Mouse (Mus musculus) bone marrow macrophage, adult 2 months (primary cell): ENCODE data around the gene Wdr76. TPM values are rescaled to one million over a fixed set of nuclear protein-coding genes. Genes with fewer than 3 reads are reported as not detected.
"Not testable (repeated sequence)": the region's sequence is repeated elsewhere in the genome, so short reads cannot be mapped to it uniquely, and the experiment has no call there.

ENCODE experiments used
- H3K27ac ChIP-seq: 2 replicates; pipeline ENCODE4 v1.5.1; 2012; ENCODE audit warnings: low read depth, low read length; ENCODE audit not compliant: insufficient read depth
- H3K4me1 ChIP-seq: 2 replicates; pipeline ENCODE4 v1.6.1; 2012; ENCODE audit warnings: low read length; ENCODE audit not compliant: control insufficient read depth, insufficient read depth
- H3K4me3 ChIP-seq: 2 replicates; pipeline ENCODE4 v1.5.1; 2012; ENCODE audit warnings: mild to moderate bottlenecking, low read length, moderate library complexity; ENCODE audit not compliant: insufficient read depth
- CTCF ChIP-seq: IDR thresholded peaks from 2 replicates; pipeline ENCODE4 v1.5.1; 2012; ENCODE audit warnings: low read depth, mild to moderate bottlenecking, low read length, moderate library complexity
- POLR2A ChIP-seq: IDR thresholded peaks from 2 replicates; pipeline ENCODE4 v1.6.1; 2012; ENCODE audit warnings: mild to moderate bottlenecking, low read depth, low read length, borderline replicate concordance
- polyA plus RNA-seq: library from polyadenylated mRNA; stranded (reverse); fragments of >200 nt; gene quantifications from 2 replicates; pipeline ENCODE4 v1.2.4, GENCODE M21; 2012; ENCODE audit not compliant: missing spikeins, insufficient read depth, insufficient read length

Gene Wdr76
- polyA plus RNA-seq, 1 experiment = 11.3 TPM

DNA sequence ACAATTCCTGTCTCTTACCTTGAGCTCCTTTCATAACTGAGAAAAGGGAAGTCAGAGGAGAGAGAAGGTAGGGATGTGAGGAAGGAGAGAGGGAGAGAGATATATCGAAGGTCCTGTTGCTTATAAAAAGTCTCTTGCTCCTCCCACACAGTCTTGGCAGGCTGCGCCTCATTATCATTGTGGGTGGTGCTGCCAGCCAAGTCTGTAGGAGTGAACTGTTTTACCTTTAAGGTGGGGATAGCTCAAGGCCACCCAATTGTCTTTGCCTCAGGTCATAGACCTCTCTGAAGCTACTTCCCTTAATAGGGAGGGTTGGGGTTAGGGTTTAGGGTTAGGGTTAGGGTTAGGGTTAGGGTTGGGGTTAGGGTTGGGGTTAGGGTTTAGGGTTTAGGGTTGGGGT lies 15.5 kb downstream of the Wdr76 start:
- Histone ChIP-seq H3K4me1 (no peaks in the 10 kb centered on the region), H3K27ac (no peak overlapping the region), H3K4me3 (no peak overlapping the region)
- TF ChIP-seq POLR2A = no peak
- TF ChIP-seq CTCF = no peak

DNA sequence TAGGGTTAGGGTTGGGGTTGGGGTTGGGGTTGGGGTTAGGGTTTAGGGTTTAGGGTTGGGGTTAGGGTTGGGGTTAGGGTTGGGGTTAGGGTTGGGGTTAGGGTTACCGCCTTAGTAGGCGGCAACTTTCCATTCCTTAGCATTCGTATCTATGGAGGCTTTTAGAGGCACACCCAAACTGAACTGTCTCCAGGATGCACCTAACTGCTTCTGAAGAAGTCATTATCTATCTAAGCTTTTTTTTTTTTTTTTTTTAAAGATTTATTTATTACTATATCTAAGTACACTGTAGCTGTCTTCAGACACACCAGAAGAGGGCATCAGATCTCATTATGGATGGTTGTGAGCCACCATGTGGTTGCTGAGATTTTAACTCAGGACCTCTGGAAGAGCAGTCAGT lies 16.3 kb downstream of the Wdr76 start:
- not testable (repeated sequence) for H3K27ac ChIP-seq, H3K4me3 ChIP-seq, H3K4me1 ChIP-seq

DNA sequence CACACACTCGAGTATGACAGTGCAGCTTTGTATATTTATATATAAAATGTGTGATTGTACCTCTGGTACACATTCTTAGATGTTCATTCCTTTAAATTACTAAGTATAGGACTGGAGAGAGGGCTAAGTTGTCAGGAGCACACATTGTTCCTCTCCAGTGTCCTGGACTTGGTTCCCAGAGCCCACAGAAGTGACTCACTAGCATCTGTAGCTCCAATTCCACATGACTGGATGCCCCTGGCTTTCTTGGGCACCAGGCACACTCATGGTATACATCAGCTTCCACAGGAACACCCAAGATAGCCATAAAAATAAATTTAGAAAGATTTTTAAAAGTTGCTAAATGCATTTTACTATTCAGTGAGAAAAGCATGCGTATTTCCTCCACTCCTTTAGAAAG lies 18.5 kb downstream of the Wdr76 start:
- H3K27ac ChIP-seq = no peak overlapping the region
- TF ChIP-seq POLR2A (no peak), CTCF (no peak)
- no peaks in the 10 kb centered on the region for H3K4me1 ChIP-seq
- no peak overlapping the region for H3K4me3 ChIP-seq

DNA sequence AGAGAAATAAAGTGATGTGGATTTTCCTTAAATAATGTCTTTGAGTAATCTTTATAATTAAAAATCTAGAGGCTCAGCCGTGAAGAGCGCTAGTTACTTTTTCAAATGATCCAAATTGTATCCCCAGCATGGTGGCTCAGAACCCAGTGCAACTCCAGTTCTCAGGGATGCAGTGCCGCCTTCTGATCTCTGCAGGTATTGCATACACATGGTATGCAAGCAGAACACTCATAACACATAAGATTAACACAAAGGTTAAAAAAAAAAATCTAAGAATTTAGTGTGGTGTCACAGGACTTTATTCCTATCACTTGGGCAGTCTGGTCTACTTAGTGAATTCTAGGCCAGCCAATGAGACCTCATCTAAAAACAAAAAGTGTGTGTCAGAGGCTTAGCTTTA lies 38.3 kb downstream of the Wdr76 start:
- no peaks in the 10 kb centered on the region for H3K4me1 ChIP-seq
- no peak for TF ChIP-seq CTCF
- no peak for TF ChIP-seq POLR2A
- no peak overlapping the region for H3K27ac ChIP-seq
- no peak overlapping the region for H3K4me3 ChIP-seq

DNA sequence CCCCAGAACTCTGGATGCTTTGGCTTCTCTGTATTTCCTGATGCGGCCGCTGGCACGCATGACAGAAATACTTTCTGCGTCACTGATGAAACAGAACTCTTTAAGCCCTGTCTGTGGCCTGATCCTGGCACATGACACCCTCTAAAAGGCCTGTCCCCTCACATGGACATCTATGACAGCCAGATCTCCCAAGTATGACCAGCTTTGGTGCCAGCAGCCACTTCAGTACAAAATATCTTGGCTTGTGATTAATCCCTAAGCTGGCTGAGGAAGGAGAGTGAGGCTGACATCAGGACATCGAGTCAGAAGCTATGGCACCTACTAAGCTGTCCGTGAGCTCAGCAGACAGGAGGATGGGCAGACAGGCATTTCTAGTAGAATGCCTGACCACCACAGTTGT lies 43.1 kb downstream of the Wdr76 start:
- TF ChIP-seq CTCF = no peak
- no peak for TF ChIP-seq POLR2A
- H3K4me3 ChIP-seq = no peak overlapping the region
- H3K27ac ChIP-seq = no peak overlapping the region
- H3K4me1 ChIP-seq = no peaks in the 10 kb centered on the region

DNA sequence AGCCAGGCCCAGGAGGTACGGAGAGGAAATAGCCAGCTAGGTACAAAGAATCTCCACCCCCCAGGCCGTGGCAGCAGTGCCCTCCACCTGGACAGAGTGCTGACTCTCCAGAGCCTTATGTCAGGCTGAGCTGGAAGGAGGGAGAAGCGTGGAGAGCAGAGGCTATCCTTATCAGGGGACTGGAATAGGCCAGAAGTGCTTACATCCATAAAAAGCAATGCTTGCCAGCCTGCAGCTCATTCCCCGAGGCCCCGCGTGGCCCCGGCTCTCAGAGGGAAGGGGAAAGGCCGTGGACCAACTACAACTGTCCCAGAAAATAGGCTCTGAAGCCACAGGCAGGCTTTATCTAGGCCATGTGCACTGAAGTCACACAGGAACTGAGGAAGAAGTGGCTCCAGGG lies 44.7 kb downstream of the Wdr76 start:
- Histone ChIP-seq H3K27ac (no peak overlapping the region), H3K4me3 (no peak overlapping the region), H3K4me1 (no peaks in the 10 kb centered on the region)
- TF ChIP-seq POLR2A = no peak

DNA sequence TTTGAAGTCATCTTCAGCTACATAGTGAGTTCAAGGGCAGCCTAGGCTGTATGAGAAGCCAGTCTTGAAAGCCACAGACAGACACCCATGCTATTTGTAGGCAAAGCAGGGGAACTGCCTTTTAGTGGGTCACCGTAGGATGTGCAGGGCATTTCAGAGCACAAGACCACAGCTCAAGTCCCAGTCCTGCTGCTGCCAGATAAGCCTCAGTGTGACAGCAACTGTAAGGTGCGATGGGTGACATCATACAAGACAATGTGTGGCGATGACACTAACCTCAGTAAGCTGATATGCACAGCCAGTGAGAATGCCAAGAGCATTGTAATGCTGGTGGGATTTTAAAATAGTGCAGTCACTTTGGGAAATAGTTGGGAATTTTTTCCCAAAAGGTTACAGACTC lies 56.6 kb downstream of the Wdr76 start:
- Histone ChIP-seq H3K4me3 (no peak overlapping the region), H3K4me1 (no peaks in the 10 kb centered on the region), H3K27ac (no peak overlapping the region)
- TF ChIP-seq POLR2A = no peak
- no peak for TF ChIP-seq CTCF

DNA sequence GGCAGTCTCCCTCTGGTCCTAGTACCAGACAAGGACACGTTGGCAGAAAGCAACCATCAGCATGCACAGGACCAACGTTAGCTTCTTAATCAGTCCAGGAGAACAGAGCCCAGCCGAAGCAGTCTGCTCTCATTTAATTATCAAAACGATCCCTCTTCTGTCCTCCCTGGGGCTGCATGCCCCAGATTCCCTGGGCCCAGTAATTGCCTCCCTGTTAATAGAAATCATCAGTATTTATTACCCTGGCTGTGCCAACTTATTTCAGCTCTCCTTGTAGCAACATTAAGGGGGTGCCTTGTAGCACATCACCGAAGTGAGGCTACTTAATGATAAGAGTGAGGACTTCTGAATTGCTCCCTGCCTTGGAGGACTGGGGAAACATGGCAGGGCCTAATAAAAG lies 59.4 kb downstream of the Wdr76 start:
- TF ChIP-seq POLR2A (no peak), CTCF (no peak)
- no peaks in the 10 kb centered on the region for H3K4me1 ChIP-seq
- H3K27ac ChIP-seq = no peak overlapping the region
- no peak overlapping the region for H3K4me3 ChIP-seq

DNA sequence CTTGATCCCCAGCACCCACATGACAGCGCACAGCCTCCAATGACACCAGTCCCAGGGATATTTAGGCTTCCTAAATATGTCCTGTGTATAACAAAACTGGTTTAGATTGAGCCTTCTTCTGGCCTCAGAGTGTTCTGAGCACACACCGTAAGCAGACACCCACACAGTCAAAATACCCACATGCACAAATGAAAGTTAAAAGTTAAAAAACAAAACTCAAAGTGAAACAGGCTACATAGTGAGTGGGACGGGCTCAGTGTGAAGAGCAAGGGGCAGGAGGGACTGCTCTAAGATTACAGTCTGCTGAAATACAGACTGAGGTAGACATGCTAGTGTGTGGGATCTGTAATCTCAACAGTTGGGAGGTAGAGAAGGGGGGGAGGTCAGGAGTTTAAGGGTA lies 63.5 kb downstream of the Wdr76 start:
- Histone ChIP-seq H3K4me3 (no peak overlapping the region), H3K4me1 (no peaks in the 10 kb centered on the region), H3K27ac (no peak overlapping the region)
- TF ChIP-seq CTCF = no peak
- TF ChIP-seq POLR2A = no peak

DNA sequence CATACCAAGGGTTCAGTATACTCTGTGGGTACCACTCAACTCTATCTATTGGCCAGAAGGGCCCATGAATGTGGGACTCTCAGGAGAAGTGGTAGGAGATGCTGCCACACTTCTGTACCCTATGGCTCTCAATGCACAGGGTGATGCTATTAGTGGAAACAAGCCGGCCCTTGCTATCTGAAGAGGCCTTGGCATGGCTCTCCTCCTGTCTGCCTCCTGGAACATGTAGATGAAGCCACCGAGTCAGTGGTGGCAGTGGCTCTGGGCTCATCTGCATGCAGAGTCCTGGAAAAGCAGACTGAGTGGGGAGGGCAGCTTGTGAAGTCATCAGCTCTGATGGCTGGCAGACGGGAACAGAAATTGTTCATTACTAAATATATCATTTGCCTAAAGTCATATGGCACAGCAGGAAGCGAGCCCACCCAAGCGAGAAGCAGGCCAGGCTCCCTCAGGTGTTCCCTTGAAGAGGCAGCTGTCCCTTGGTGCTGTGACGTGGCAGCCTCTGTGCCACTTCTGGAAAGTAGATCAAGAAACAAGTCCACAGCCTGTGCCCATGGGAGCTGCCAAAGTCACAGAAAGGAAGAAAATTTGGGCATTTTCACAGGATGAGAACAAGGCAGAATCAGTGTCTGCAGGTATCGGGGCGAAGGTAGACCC lies 64.6 kb downstream of the Wdr76 start:
- no peak overlapping the region for H3K4me3 ChIP-seq
- no peak overlapping the region for H3K27ac ChIP-seq
- no peak for TF ChIP-seq POLR2A
- TF ChIP-seq CTCF = no peak
- no peaks in the 10 kb centered on the region for H3K4me1 ChIP-seq

DNA sequence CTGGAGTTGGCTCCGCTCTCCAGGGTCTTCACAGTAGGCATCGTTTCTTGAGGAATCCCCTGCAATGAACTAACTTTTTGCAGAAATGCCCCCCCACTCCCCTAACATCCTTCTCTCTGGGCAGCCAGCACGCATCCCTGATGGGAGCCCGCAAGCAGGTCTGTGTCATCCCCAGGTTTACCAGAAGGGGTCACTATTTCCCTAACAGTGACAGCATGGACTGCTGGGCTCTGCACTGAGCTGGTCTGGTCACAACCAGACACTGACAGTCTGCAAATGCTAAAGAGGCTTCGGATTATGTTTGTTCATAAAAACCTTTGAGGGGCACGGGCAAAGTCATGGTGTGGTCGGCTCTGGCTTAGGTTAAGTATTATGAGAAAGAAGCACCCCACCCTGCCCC lies 65.3 kb downstream of the Wdr76 start:
- Histone ChIP-seq H3K27ac (no peak overlapping the region), H3K4me1 (no peaks in the 10 kb centered on the region), H3K4me3 (no peak overlapping the region)
- TF ChIP-seq POLR2A (no peak), CTCF (peak; percentile 65)
